Mouse (Mus musculus) bone marrow macrophage, adult 2 months (primary cell): ENCODE results near the gene Cbx4.

ENCODE experiments used
- CTCF ChIP-seq: IDR thresholded peaks from 2 replicates; pipeline ENCODE4 v1.5.1; 2012; ENCODE audit warnings: low read depth, mild to moderate bottlenecking, low read length, moderate library complexity
- POLR2A ChIP-seq: IDR thresholded peaks from 2 replicates; pipeline ENCODE4 v1.6.1; 2012; ENCODE audit warnings: mild to moderate bottlenecking, low read depth, low read length, borderline replicate concordance

GRCm38 (mm10) chr11:119105748-119106147 is 19.7 kb upstream of the Cbx4 start:
- TF ChIP-seq POLR2A (no peak), CTCF (no peak)
